Mouse (Mus musculus) subcutaneous adipose tissue, adult 2 months (tissue): Measurements from ENCODE around the gene 9130019O22Rik. TPM values are rescaled to one million over a fixed set of nuclear protein-coding genes. Genes with fewer than 3 reads are reported as not detected.

Experiments
- polyA plus RNA-seq: library from polyadenylated mRNA; depleted of rRNA; stranded (reverse); fragments of >200 nt; gene quantifications from 2 replicates; pipeline ENCODE4 v1.2.3, GENCODE M21; 2012; ENCODE audit warnings: low replicate concordance; rRNA removed

Gene 9130019O22Rik
- polyA plus RNA-seq: 2.8 and 5.8 TPM in 2 replicates

GRCm38 (mm10) chr7:127386641-127387392 is at the start of gene 9130019O22Rik:
9130019O22Rik (minus strand) TSS chr7:127387166.

GRCm38 (mm10) chr7:127421388-127422191 is 34.6 kb upstream of the 9130019O22Rik start, which contains the start of gene Zfp688:
Zfp688 (minus strand) TSS chr7:127422068.

GRCm38 (mm10) chr7:127406002-127406987 is 19.3 kb upstream of the 9130019O22Rik start, which contains the start of gene Zfp764:
Zfp764 (minus strand) TSS chr7:127406822.

GRCm38 (mm10) chr7:127393157-127393943 is 6.4 kb upstream of the 9130019O22Rik start, which contains the start of gene E430018J23Rik:
E430018J23Rik (minus strand) TSS chr7:127393629.

GRCm38 (mm10) chr7:127375271-127376245 is 11.4 kb downstream of the 9130019O22Rik start, which contains the start of gene Zfp747:
Zfp747 (minus strand) TSS chr7:127376050.

GRCm38 (mm10) chr7:127345512-127346325 is 41.2 kb downstream of the 9130019O22Rik start, which contains the start of gene Zfp768:
Zfp768 (minus strand) TSS chr7:127345589.

Other genes starting within 250 kb of the 9130019O22Rik start
- 2.4 and 3.1 TPM in 2 replicates for gene Spn, start 249.3 kb downstream of the 9130019O22Rik start, polyA plus RNA-seq
- 26.3 and 45.0 TPM in 2 replicates for gene Cd2bp2, start 191.1 kb downstream of the 9130019O22Rik start, polyA plus RNA-seq
- gene Tbc1d10b, start 178.7 kb downstream of the 9130019O22Rik start, polyA plus RNA-seq: 29.5 and 47.5 TPM in 2 replicates
- gene Mylpf, start 178.3 kb downstream of the 9130019O22Rik start, polyA plus RNA-seq: 1.3 and 1.5 TPM in 2 replicates
- 5.3 and 22.2 TPM in 2 replicates for gene Zfp553, start 154.1 kb downstream of the 9130019O22Rik start, polyA plus RNA-seq
- 18.4 and 23.6 TPM in 2 replicates for gene Sept1, start 154.0 kb downstream of the 9130019O22Rik start, polyA plus RNA-seq
- gene Zfp771, start 142.9 kb downstream of the 9130019O22Rik start, polyA plus RNA-seq: 43.2 and 112 TPM in 2 replicates
- 47.0 and 71.1 TPM in 2 replicates for gene Dctpp1, start 126.5 kb downstream of the 9130019O22Rik start, polyA plus RNA-seq
- 30.3 and 33.1 TPM in 2 replicates for gene Sephs2, start 113.1 kb downstream of the 9130019O22Rik start, polyA plus RNA-seq
- 5.0 and 11.6 TPM in 2 replicates for gene Itgal, start 90.9 kb downstream of the 9130019O22Rik start, polyA plus RNA-seq
- gene Zfp768, start 41.6 kb downstream of the 9130019O22Rik start, polyA plus RNA-seq: 24.9 and 37.2 TPM in 2 replicates
- gene Zfp747, start 11.1 kb downstream of the 9130019O22Rik start, polyA plus RNA-seq: 5.7 and 10.7 TPM in 2 replicates
- 4.3 and 9.6 TPM in 2 replicates for gene E430018J23Rik, start 6.5 kb upstream of the 9130019O22Rik start, polyA plus RNA-seq
- gene Zfp764, start 19.7 kb upstream of the 9130019O22Rik start, polyA plus RNA-seq: 5.8 and 8.7 TPM in 2 replicates
- 17.0 and 24.9 TPM in 2 replicates for gene Zfp688, start 34.9 kb upstream of the 9130019O22Rik start, polyA plus RNA-seq
- 2.5 and 5.1 TPM in 2 replicates for gene Zfp689, start 62.0 kb upstream of the 9130019O22Rik start, polyA plus RNA-seq
- 65.7 and 102 TPM in 2 replicates for gene Prr14, start 72.4 kb upstream of the 9130019O22Rik start, polyA plus RNA-seq
- 20.0 and 36.9 TPM in 2 replicates for gene Fbrs, start 92.0 kb upstream of the 9130019O22Rik start, polyA plus RNA-seq
- gene Srcap, start 124.8 kb upstream of the 9130019O22Rik start, polyA plus RNA-seq: 10.6 and 30.1 TPM in 2 replicates
- gene Gm42715, start 132.4 kb upstream of the 9130019O22Rik start, polyA plus RNA-seq: 14.3 and 19.8 TPM in 2 replicates
- gene Tmem265, start 174.2 kb upstream of the 9130019O22Rik start, polyA plus RNA-seq: not detected in 2 replicates
- gene Phkg2, start 186.2 kb upstream of the 9130019O22Rik start, polyA plus RNA-seq: 59.0 and 79.2 TPM in 2 replicates
- gene Ccdc189, start 201.4 kb upstream of the 9130019O22Rik start, polyA plus RNA-seq: 7.2 and 7.9 TPM in 2 replicates
- 26.1 and 45.6 TPM in 2 replicates for gene Rnf40, start 201.6 kb upstream of the 9130019O22Rik start, polyA plus RNA-seq
- gene Zfp629, start 228.6 kb upstream of the 9130019O22Rik start, polyA plus RNA-seq: 8.4 and 24.5 TPM in 2 replicates